Mouse (Mus musculus) midbrain, postnatal 0 days (tissue): ENCODE measurements at regions not wholly inside any gene's neighbourhood (a gene's known extent, or its start where the extent isn't known, plus 50 kb on each side); places are given as distances from the start of the nearest gene placed in this dataset.

Source experiments
- ATAC-seq: fragments of 200-750 bp; cut with Nextera tagmentation; 2 replicates; pipeline ENCODE4 v1.8.0; 2017; ENCODE audit warnings: moderate number of reproducible peaks, mild to moderate bottlenecking, moderate TSS enrichment, moderate library complexity; ENCODE audit not compliant: low FRiP score
- DNase-seq: peaks from one replicate; pipeline ENCODE4 v3.0.0-alpha.2; 2015; ENCODE audit warnings: low spot score
- H3K27ac ChIP-seq: fragments of 300-500 bp; sonication (generic); 2 replicates; pipeline ENCODE4 v1.5.1; 2014; ENCODE audit warnings: low read depth, mild to moderate bottlenecking, low read length, mixed read lengths
- H3K27me3 ChIP-seq: fragments of 300-500 bp; sonication (generic); 2 replicates; pipeline ENCODE4 v1.6.1; 2014; ENCODE audit warnings: low read length, control low read depth, mixed read lengths; ENCODE audit not compliant: insufficient read depth
- H3K36me3 ChIP-seq: fragments of 300-500 bp; sonication (generic); 2 replicates; pipeline ENCODE4 v1.6.1; 2014; ENCODE audit warnings: low read length, control low read depth, mixed read lengths; ENCODE audit not compliant: insufficient read depth
- H3K4me1 ChIP-seq: fragments of 300-500 bp; sonication (generic); 2 replicates; pipeline ENCODE4 v1.6.1; 2014; ENCODE audit warnings: mild to moderate bottlenecking, control low read depth, antibody characterized with exemption, low read length, mixed read lengths; ENCODE audit not compliant: insufficient read depth
- H3K4me2 ChIP-seq: fragments of 300-500 bp; sonication (generic); 2 replicates; pipeline ENCODE4 v1.6.1; 2014; ENCODE audit warnings: low read depth, mild to moderate bottlenecking, low read length, mixed read lengths; ENCODE audit not compliant: poor library complexity, severe bottlenecking
- H3K4me3 ChIP-seq: fragments of 300-500 bp; sonication (generic); 2 replicates; pipeline ENCODE4 v1.5.1; 2014; ENCODE audit warnings: low read depth, mild to moderate bottlenecking, low read length, moderate library complexity
- H3K9ac ChIP-seq: fragments of 300-500 bp; sonication (generic); replicated peaks from 2 replicates; pipeline ENCODE4 v1.6.1; 2014; ENCODE audit warnings: mild to moderate bottlenecking, low read length, moderate library complexity, mixed read lengths; ENCODE audit not compliant: poor library complexity, severe bottlenecking
- H3K9me3 ChIP-seq: fragments of 300-500 bp; sonication (generic); 2 replicates; pipeline ENCODE4 v1.6.1; 2016; ENCODE audit warnings: low read length, control low read depth
- CTCF ChIP-seq: IDR thresholded peaks from 2 replicates; pipeline ENCODE4 v1.5.1; 2016; ENCODE audit warnings: antibody characterized with exemption, mild to moderate bottlenecking
- WGBS: fragments of 180-500 bp; shearing (Covaris S2); extraction: QIAGEN DNeasy Blood & Tissue Kit; methylation state at CpG from one replicate; pipeline ENCODE4 v1.1.7; 2014; 5-methylcytosine and 5-hydroxymethylcytosine counted together

GRCm38 (mm10) chr1:186855474-186856036 is 106.4 kb upstream of the Rrp15 start:
- no peaks in the 10 kb centered on the region for H3K27me3 ChIP-seq
- no peak overlapping the region for H3K4me2 ChIP-seq
- H3K4me1 ChIP-seq = no peaks in the 10 kb centered on the region
- H3K4me3 ChIP-seq = no peak overlapping the region
- ATAC-seq = no peak
- WGBS = 76% methylated on average over 3 of the region's 3 CpGs
- TF ChIP-seq CTCF = no peak
- DNase-seq = no peak
- no peaks in the 10 kb centered on the region for H3K36me3 ChIP-seq
- no peak overlapping the region for H3K27ac ChIP-seq
- no peak overlapping the region for H3K9ac ChIP-seq
- H3K9me3 ChIP-seq = no peaks in the 10 kb centered on the region

- H3K27me3 ChIP-seq = no peaks in the 10 kb centered on the region; the same call in 1 of the 2 replicates
- ATAC-seq = no peak
- no peak overlapping the region for H3K4me3 ChIP-seq
- WGBS = 94% methylated on average over 7 of the region's 7 CpGs
- H3K4me2 ChIP-seq = no peak overlapping the region
- no peaks in the 10 kb centered on the region for H3K4me1 ChIP-seq
- no peak overlapping the region for H3K27ac ChIP-seq
- no peak for DNase-seq
- no peaks in the 10 kb centered on the region for H3K36me3 ChIP-seq
- H3K9ac ChIP-seq = no peak overlapping the region
- no peak for TF ChIP-seq CTCF
- no peaks in the 10 kb centered on the region for H3K9me3 ChIP-seq
Measured at GRCm38 (mm10) chr1:186845256-186845655, 96.1 kb upstream of the Rrp15 start.

GRCm38 (mm10) chr1:186833896-186834800 is 85.0 kb upstream of the Rrp15 start:
- 1% methylated on average over 43 of the region's 43 CpGs for WGBS
- Histone ChIP-seq H3K27ac (no peak overlapping the region), H3K4me3 (peak overlapping the region; percentile 39), H3K36me3 (no peaks in the 10 kb centered on the region), H3K27me3 (no peaks in the 10 kb centered on the region), H3K4me1 (peaks cover 7% of the 10 kb centered on the region; the same call in 1 of the 2 replicates), H3K9ac (peak overlapping the region; percentile 36; the same call in 1 of the 2 replicates), H3K4me2 (peak overlapping the region; percentile 92), H3K9me3 (no peaks in the 10 kb centered on the region)
- DNase-seq (peak; percentile 44), ATAC-seq (peak; percentile 20; the same call in 1 of the 2 replicates)
- TF ChIP-seq CTCF = no peak

- 3% methylated on average over 15 of the region's 17 CpGs for WGBS
- Histone ChIP-seq H3K9ac (no peak overlapping the region; the same call in 1 of the 2 replicates), H3K4me3 (peak overlapping the region; percentile 39), H3K27me3 (no peaks in the 10 kb centered on the region), H3K27ac (no peak overlapping the region), H3K9me3 (no peaks in the 10 kb centered on the region), H3K4me1 (peaks cover 7% of the 10 kb centered on the region; the same call in 1 of the 2 replicates), H3K36me3 (no peaks in the 10 kb centered on the region), H3K4me2 (peak overlapping the region; percentile 92)
- TF ChIP-seq CTCF = no peak
- DNase-seq = peak; percentile 17
- ATAC-seq = no peak
Measured at GRCm38 (mm10) chr1:186833441-186833895, 84.3 kb upstream of the Rrp15 start.

GRCm38 (mm10) chr1:186827773-186828172 is 78.6 kb upstream of the Rrp15 start:
- H3K27ac ChIP-seq = no peak overlapping the region
- 25% methylated on average over 3 of the region's 3 CpGs for WGBS
- H3K4me1 ChIP-seq = no peaks in the 10 kb centered on the region
- H3K9me3 ChIP-seq = no peaks in the 10 kb centered on the region
- peak; percentile 86 for TF ChIP-seq CTCF
- no peak overlapping the region for H3K4me3 ChIP-seq
- H3K27me3 ChIP-seq = no peaks in the 10 kb centered on the region
- DNase-seq (peak; percentile 72), ATAC-seq (no peak)
- H3K9ac ChIP-seq = no peak overlapping the region
- no peaks in the 10 kb centered on the region for H3K36me3 ChIP-seq
- no peak overlapping the region for H3K4me2 ChIP-seq
